Mouse (Mus musculus): ENCODE results near the gene Oxct1.

Gene Oxct1

DNA sequence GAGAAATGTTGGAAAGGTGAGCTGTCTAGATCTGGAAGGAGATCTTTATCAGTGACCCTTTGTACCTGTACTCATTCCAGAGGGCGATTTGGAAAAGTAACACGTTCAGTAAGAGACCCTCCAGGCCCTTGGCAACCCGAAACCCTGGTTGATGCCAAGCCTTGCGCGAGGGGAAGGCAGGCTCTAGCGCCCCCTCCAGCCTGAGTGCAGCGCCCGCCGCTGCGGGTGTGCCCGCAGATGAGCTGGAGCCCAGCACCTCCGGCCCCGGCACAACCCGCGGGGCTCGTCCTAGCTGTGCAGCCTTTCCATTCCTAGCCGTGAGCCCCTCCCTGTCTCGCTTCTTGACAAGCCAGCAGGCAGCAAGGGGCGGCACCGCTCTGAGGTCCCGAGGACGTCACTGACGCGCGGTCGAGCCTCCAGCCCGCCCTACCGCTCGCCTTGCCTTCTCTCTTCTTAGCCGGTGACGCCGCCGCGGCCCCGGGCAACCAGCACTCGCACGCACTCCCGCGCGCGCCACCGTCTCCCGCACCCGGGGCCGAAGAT is at the start of gene Oxct1:
TSS of gene Oxct1 (plus strand) at position 153 of the 543 bp plus-strand sequence.
- DNase-seq = peak; percentile 82 to 89

DNA sequence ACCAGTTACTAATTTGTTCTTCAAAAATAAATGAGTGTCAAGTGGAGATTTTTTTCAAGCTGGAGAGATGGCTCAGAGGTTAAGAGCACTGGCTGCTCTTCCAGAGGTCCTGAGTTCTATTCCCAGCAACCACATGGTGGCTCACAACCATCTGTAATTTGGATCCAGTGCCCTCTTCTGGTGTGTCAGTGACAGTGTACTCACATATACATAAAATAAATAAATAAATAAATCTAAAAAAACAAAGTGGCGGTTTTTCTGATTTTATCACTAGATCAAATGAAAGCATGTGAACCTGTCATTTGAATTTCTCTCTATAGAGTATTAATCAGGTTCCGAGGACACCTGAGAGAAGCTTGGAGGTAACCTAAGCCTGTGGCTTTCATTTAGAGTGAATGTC is 47.9 kb upstream of the Oxct1 start:
- DNase-seq = no peak

DNA sequence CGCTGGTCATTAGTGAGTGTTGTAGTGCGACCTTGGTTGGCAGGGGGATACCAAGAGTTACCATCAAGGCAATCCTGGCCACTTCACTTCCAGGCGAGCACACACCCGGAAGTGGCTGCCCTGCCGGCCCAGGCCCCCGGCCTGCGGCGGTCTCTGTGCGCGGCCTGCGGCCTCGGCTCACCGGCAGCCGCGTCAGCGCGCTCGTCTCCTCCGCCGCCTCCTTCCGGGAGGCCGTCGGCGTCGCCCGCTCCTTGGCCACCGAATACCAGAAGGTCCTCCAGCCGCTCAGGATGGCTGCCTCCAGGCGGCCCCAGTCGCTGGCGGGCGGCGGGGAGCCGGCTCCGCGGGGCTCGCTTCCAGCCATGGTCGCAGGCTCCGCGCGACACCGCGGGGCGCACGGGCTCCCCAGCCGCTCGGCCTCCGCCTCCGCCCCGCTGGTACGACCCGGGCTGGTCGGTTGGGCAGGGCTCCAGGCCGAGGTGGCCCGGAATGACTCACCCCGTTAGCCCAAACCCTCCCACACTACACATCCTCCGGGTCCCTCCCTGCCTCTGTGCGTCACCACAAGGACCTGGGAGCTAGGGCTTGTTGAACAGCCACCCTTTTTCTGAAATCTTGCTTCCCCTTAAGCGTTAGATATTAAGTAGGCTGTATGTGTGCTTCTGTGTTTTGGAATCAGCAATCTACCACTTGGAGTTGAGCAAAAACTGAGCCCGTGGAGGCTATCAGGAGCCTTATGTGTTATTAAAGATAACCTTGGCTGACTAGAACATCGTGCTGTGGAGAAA is 46.9 kb upstream of the Oxct1 start, which contains the start of gene Fbxo4:
TSS of gene Fbxo4 (minus strand) at position 513 of the 788 bp plus-strand sequence.
- DNase-seq = peak; percentile 53 to 57

DNA sequence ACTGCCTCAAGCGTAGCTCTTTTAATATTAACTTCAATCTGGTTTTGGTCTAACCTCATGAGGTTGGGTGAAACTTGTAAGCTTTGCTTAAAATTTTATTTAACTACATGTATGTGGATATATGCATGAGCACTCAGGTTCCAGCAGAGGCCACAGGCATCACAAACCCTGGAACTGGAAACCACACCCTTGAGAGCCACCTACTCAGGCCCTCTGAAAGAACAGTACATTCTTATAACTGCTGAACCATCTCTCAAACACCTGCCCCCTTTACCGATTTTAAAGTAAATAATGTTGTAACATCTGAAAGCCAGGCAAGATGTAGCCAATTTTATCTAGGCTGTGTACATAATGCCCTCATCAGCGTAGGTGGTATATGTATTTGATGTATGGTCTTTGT is 46.3 kb upstream of the Oxct1 start:
- no peak for DNase-seq

DNA sequence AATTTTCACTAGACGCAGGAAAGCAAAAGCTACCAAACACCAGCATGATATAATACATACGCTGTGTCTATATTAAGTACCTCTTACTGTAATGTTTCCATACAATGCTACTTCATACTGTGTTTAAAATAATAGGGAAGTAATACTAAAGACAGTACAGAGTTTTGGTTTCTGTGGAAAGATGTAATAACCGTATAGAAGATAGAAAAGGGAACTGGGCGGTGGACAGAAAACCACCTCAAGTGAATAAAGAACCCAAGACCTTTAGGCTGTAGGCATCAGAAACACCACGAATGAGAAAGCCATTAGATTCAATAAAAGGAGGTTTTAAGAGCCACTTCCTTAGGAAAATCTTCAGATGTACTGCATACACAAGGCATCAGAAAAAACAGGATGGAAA is 43.5 kb upstream of the Oxct1 start:
- DNase-seq = no peak

DNA sequence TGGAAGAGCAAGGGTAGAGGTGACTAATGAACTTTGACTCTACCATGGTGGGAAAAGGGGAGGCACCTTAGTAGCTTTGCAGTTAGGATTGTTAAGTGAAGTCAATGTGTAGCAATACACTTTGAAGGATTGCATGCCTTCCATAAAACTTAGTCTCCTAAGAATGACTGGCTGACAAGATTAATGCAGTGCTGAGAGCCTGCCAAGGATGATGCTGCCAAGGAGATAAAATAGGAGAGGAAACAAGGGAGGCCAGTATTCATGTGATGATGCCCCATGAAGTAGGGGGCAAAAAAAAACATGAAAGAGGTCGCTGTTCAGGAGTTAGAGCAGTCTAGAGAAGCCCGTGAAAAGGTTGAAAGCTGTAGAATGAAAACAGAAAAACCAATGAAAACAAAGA is 41.3 kb upstream of the Oxct1 start:
- DNase-seq = no peak

DNA sequence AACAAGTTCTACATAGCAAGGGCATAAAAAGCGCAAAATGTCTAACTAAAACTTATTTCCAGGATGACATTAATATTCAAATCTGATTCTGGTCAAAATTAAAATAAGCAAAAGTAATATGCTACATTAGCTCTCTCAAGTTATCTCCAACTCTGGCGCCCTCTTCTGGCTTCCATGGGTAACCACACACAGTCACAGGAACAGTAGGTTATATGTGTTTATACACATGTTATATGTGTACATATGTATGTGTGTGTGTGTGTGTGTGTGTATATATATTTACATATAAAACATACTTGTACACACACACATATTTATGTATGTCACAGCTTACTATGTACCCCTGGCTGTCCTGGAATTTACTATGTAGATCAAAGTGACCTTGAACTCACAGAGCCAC is 38.2 kb upstream of the Oxct1 start:
- peak; percentile 26 to 27 for DNase-seq

DNA sequence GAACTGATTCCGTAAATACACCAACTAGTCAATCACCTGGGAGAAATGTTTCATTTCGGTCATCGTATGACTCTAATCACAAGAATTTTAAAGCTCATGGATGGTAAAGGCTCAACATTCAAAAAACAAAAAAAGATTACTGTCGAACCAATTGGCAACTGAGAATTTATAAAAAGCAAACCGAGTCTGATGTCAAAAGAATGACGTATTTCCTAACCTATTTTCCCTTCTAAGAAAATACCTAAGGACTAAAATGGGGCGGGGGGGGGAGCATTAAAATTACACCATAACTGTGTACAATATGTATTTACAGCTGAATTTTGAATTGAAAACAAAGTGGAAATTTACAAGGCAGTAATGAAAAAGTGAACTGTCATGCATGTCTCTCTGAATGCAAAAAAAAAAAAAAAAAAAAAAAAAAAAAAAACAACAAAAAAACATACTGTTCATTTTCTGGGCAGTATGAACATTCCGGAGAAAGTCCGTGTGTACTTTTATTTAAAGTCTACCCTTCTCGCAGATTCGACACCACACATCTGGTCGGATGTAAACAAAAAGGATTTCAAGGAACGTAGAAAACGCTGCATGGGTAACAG is 31.2 kb upstream of the Oxct1 start:
- DNase-seq = no peak

DNA sequence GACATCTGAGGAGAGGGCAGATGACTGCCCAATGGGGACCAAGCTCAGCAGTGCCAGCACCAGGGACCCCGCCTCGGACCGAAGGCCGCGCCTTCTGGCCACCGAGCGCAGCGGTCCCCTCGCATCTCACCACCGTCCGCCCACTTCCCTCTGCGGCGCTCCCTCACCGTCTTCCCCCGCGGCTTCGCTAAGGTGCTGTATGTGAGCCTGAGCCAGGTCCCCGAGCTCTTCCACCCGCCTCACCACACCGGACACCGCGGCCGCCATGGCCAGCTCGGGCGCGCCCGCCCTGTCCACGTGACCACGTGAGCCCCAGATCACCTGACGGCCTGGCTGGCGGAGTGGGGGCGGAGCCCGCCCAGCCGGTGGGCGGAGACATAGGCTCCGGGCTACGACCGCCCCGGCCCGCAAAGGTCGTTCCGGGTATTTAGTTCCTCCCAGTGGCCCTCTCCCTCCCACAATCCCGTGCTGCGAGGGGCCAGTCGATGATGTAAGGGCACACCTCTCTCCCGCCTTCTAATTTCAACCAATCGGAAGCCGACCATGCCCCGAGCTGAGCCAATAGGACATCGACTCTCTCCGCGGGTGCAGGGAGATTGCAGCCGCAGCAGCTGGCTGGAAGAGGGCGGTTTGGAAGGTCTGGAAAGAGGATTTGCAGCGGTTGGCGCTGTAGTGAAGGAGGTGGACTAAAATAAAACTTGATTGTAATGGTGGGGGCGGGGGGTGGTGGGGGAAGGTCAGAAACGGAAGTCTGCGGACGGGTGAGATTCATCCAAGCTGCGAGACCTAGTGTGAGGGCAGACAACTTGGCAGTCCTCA is 30.5 kb upstream of the Oxct1 start, which contains the start of gene AW549877:
TSS of gene AW549877 (minus strand) at position 297 of the 819 bp plus-strand sequence.
- DNase-seq = peak; percentile 97 to 99

DNA sequence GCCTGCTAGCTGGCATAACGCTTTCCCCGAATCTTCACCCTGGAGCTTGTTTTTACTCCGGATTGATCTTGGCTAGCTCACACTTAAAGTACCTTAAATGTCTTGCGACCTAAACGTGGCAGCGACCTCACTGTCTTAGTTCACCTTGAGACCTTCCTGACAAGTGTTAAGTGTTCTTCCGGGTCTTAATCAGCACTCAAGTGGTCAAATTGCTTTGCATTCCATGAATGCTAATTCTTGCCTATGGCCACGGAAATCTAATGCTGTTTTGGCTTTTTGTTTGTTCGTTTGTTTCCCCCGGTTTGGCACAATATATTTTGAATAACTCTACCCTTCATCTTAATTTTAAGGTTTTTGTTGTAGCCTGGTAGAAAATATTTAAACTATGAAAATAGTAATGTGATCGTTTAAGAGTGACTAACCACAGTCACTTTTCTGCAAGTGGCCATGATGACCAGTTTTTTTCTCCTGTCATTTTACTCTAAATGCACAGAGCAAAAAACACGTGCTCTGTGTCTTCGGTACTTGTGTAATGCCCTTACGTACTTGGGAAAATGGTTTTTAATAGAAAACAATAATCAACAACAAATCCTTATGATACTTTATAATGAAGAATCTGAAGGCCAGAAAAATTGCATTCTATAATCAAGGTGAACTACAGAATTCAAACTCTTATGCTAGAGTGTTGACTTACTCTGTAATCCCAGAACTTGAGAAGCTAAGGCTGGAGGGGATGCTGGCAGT is 29.7 kb upstream of the Oxct1 start:
- DNase-seq = no peak

DNA sequence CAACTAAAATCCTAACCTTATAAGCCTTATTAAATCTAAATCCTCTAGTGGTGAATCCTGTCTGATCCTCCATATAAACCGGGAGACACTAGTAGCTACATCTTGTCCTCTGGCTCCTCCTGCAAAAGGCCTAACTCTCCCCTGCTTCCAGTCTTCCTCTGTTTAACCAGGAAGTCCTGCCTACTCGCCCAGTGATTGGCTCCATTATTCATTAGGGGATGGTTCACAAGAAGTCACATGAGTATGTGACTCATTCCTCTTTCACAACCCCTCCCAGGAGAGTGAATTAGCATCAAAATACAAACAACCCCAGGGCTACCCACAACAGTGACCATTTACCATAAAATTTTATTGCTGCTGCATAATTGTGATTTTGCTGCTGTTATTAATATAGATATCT is 27.0 kb upstream of the Oxct1 start:
- no peak for DNase-seq

DNA sequence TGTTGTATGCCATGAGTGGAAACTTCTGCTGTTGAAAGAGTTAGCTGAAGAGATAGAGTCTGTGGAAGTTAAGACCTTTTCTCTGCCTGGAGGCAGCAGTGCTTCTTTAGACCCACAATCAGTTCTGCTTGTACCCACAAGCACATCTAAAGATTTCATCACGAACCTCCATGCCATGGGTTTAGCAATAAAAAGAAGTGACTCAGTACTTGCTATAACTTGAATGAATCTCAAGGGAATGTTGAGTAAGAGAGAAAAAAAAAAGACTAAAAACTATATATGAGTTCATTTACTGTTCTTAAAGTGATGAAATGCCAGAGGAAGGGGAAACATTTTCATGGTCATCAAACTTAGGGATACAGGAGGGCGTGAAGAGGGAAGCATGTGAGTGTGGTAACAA is 25.6 kb upstream of the Oxct1 start:
- DNase-seq = no peak

DNA sequence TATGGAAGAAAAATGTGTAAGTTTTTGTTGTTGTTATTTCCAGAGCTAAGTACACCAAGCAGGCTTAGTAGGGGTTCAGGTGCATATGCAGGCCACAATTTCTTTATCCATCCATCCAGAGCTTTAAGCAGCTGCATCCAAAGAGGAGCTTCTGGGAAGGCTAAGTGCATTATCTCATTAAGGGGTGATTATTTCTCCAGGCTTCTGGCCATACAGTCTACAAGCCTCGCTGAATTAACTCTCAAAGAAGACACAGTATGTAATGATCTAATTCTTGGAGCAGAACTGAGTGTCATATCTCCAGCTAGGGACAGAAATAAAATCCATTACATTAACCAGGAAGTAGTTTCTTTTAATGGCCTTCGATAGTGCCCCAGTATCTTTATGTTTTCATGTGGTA is 12.3 kb upstream of the Oxct1 start:
- DNase-seq = no peak

DNA sequence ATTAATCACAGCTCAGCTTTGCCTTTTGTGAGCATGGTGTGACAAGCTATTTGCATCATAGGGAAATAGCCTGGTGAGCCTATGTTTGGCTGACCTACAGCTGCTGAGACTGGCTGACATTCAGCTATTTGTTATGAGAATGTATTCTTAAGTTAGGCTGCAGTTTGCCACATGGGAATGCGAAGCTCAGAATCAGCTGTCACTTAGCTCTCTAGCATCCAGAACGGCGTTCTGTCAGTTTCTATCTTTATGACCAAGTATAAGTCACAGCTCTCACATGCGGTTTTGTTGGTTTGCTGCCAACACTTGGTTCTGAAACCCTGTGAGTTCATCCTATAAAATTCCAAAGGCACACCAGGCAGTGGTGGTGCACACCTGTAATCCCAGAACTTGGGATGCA is 5.5 kb upstream of the Oxct1 start:
- DNase-seq = no peak

DNA sequence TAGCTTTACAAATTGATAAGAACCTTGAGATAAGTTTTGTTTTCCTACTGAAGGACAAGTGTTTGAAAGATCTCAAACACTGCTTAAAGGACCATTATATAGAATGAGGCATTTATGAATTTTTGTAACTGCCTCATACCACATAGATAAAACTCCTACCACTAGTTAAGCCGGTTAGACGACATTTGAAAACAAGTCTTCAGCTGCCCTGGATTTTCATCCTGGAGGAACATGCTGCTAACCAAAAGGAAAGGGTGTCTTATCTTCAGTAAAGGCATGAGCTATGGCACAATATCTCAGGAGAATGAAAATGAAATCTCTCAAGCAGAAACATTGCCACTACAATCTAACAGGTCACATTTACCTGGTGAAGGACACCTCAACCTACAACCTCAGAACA is 2.4 kb upstream of the Oxct1 start:
- no peak for DNase-seq

DNA sequence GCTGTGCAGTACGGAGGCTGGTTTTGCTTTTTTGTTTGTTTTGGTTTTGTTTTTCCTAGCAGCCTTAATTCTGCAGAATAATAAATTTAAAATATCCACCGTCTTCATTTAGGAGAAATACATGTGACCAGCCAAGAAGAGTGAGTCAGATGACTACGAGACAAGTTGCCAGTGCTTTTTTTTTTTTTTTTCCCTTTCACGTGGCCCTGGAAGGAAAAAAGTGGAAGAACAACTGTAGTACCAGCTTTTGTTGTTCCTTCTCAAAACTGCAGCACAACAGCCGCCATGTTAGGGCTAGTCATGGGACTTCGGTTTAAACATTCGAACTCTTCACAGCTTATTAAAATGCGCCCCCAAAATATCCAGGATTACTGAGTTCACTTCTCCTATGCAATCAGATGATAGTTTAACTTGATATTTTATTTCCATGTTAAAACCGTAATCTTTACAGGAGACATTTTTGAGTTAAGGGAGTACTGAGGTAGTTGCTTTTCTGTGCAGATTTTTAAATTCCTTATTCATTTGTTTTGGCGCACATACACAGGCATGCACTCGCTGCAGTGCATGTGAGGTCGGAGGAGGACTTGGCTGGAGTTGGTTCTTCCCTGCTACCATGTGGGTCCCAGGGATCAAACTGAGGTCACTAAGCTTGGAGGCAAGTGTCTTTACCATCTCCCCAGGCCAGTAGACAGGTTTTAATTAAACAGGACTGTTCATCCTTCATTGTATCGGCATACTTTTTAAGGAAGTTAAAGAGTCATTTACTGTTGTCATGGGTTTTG is 1.3 kb upstream of the Oxct1 start:
- DNase-seq = no peak

DNA sequence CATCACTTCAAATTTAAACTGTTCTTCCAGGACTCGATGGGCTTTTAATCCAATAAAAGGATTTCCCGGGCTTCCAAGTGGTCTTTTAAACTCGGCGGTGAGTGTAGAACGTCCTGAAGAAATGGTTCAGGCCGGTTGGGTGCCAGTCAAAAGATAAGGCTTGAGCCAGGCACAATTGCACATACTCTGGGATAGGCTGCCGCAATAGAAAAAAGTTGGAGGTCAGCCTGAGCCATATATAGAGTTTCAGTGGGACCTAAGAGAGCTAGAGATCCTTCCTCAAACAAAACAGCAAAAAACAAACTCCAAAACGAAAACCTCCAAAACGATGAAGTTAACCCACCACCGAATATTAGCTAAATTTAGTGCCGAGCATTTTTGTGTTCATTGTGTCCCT is 677 bp upstream of the Oxct1 start:
- DNase-seq = no peak

DNA sequence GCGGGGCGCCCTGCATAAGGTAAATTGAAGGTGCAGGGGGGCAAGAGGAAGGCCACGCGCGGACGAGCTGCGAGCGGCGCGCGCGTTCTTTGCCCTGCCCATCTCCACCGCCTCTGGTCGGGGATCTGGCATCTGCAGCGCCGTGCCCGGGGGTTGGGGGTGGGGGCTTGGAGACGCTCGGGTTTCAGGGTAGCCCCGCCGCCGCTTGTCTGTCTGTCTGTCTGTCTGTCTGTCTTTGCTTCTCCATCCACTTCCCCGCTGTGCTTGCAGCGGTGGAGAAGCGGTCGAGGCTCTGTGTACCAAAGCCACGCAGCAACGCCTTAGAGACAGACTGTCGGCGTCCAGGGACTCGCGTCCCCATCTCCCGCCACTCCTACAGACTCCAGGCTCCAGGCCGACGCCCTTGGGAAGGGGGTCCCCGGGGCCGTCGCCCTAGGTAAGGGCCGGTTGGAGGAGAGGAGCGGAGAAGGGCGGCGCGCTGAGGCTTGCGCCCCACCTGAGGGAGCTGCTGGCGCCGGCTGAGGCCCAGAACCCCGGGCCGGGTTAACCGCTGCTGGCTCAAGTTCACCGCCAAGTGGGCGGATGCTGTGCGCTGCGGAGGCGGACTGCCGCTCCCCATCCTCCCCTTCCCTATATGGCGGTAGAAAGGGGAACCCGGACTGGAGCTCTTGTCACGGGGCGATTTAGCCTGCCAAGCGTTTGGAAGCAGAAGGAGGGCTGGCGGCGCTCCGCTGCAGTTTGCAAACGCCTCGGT is 825 bp downstream of the Oxct1 start:
- peak; percentile 74 to 78 for DNase-seq

DNA sequence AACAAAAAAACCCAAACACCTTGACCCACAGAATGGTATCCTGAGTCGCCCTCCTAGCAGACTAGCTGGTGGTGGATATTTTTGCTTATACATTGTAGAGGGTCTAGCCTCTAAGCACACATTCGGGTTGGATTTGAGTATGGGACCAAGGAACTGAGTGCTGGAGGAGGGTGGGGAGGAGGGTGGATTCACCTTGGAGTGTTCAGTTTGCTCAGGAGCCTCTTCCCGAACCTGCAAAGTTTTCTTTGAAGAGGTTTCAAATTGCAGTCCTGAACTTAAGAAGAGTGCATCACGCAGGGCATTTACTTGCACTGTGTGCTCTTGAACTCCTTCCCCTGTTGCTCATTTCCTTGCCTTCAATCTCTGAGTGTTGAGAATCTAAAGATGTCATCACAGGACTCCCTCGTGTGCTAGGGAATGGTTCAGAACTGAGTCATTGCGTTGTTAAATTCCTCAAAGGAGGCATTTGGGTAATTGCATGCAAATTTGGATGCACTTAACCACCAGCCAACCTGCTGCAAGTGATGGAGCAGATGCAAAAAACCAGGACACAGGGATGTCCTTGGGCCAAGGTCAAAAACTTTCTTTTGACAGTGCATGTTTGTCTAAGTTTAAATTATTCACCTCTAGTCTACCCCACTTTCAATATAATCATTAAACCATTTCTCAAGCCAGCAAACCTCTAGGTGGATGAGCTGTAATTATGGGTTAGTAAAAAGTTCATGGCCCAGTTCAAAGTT is 1.7 kb downstream of the Oxct1 start:
- DNase-seq = no peak

DNA sequence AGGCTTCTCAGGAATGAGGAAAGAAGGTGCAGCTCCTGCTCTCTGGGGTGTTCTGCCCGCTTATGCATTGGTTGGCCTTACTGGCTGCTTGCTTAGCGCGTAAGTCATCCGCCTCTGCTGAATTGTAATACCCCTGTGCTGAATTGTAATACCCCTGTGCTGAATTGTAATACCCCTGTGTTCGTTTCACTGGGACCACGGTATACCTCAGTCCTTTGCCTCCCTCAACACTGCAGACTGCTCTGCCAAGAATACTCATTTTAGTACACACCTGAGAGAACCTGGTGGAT is 2.2 kb downstream of the Oxct1 start:
- no peak for DNase-seq

DNA sequence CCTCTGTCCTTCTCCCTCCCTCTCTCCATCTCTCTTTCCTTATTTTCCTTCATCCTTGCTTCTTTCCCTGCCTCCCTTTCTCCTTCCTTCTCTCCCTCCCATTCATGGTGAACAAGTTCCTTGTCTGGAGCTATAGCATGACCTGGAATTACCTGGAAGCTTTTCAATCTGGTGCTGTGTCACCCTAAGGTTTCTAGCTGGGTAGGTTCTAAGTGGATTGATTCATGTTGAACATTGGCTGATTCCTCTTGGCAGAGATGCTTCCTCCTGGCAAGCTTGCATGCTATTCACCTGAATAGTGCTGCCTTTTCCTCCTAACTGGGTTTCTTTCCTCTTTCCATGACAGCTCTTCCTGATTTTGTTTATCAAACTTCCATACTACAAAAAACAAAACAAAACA is 2.8 kb downstream of the Oxct1 start:
- DNase-seq = no peak

Measured in thymus, postnatal 36 days (tissue).